Mouse (Mus musculus) ES-Bruce4 (cell line): ENCODE data around the gene Cpvl. TPM values are rescaled to one million over a fixed set of nuclear protein-coding genes. Genes with fewer than 3 reads are reported as not detected.

ENCODE experiments used
- H3K27ac ChIP-seq: 2 replicates; pipeline ENCODE4 v1.5.1; 2012; ENCODE audit warnings: low read length, inconsistent platforms; ENCODE audit not compliant: insufficient read depth
- H3K27me3 ChIP-seq: 2 replicates; pipeline ENCODE4 v1.6.1; 2012; ENCODE audit warnings: mild to moderate bottlenecking, low read length, inconsistent platforms; ENCODE audit not compliant: control insufficient read depth, poor library complexity, insufficient read depth, severe bottlenecking
- H3K36me3 ChIP-seq: 2 replicates; pipeline ENCODE4 v1.6.1; 2012; ENCODE audit warnings: inconsistent platforms, mild to moderate bottlenecking, low read length, moderate library complexity; ENCODE audit not compliant: control insufficient read depth, poor library complexity, insufficient read depth, severe bottlenecking
- H3K4me1 ChIP-seq: one replicate; pipeline ENCODE4 v1.8.1; 2011; ENCODE audit warnings: low read length; ENCODE audit not compliant: control insufficient read depth, insufficient read depth
- H3K4me3 ChIP-seq: 2 replicates; pipeline ENCODE4 v1.5.1; 2011; ENCODE audit warnings: low read depth, mild to moderate bottlenecking, low read length
- H3K9ac ChIP-seq: 2 replicates; pipeline ENCODE4 v1.6.1; 2012; ENCODE audit warnings: low read depth, mild to moderate bottlenecking, inconsistent platforms; ENCODE audit not compliant: poor library complexity, severe bottlenecking
- H3K9me3 ChIP-seq: replicated peaks from 2 replicates; pipeline ENCODE4 v1.6.1; 2012; ENCODE audit warnings: mild to moderate bottlenecking, low read length, inconsistent platforms; ENCODE audit not compliant: control insufficient read depth, poor library complexity, insufficient read depth, severe bottlenecking
- CTCF ChIP-seq: IDR thresholded peaks from one replicate; pipeline ENCODE4 v1.8.1; 2011; ENCODE audit warnings: low read depth, low read length
- EP300 ChIP-seq: IDR thresholded peaks from 2 replicates; pipeline ENCODE4 v1.6.1; 2011; ENCODE audit warnings: low read depth, low read length; ENCODE audit not compliant: insufficient read depth
- POLR2A ChIP-seq: IDR thresholded peaks from one replicate; pipeline ENCODE4 v1.8.1; 2011; ENCODE audit warnings: low read length; ENCODE audit not compliant: insufficient read depth
- polyA plus RNA-seq: library from polyadenylated mRNA; stranded (reverse); fragments of >200 nt; gene quantifications from 2 replicates; pipeline ENCODE4 v1.2.4, GENCODE M21; 2011; ENCODE audit warnings: low read depth; ENCODE audit not compliant: missing spikeins, insufficient read depth, insufficient read length

Gene Cpvl
- polyA plus RNA-seq, 1 experiment: not detected

DNA sequence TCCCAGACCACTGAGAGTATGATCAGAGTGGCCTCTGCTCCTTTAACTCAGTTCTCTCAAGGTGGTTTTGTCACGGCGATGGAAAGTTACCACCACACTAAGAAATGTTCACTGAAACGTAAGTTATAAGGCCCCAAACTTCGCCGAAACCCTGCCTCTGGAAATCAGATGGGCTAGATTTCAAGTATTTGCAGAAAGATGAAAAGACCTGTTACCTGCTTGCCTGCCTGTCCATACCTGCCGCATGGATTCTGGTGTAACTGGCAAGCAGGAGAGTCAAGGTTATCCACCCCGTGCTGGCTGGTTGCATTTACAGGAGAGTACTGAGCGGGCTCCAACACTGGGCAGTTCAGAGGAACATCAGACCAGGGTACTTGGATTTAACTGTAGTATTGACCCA is 98.9 kb downstream of the Cpvl start:
- H3K36me3 ChIP-seq: no peaks in the 10 kb centered on the region
- no peak overlapping the region for H3K4me3 ChIP-seq
- H3K4me1 ChIP-seq: no peaks in the 10 kb centered on the region
- no peak overlapping the region for H3K9ac ChIP-seq
- H3K9me3 ChIP-seq: no peaks in the 10 kb centered on the region
- no peak overlapping the region for H3K27ac ChIP-seq
- no peaks in the 10 kb centered on the region for H3K27me3 ChIP-seq
- TF ChIP-seq CTCF: no peak
- no peak for TF ChIP-seq EP300
- no peak for TF ChIP-seq POLR2A

DNA sequence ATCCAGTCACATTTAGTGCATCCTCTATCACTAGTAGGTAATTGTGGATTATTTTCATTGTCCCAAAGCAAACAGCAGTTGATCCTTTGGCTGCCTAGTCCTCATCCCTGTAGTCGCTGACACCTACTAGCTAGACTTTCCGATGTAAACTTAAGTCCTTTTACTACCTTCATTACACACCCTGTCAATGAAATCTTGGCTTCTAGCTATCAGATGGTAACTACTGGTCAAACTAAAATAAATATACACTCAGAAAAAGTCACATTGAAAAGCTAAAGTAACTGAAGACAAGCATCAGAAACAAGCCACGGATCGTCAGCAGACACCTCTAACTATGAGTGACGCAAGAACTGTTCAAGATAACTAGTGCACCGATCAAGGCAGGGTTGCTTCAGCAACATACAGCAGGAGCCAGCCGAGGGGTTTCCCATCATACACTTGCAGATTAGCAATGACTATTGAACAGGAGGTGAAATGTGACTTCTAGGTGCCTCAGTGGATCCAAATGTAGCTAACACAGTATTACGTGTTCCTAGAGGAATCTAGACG is 103.5 kb downstream of the Cpvl start:
- peaks cover 2% of the 10 kb centered on the region for H3K4me1 ChIP-seq
- no peak overlapping the region for H3K4me3 ChIP-seq
- no peak overlapping the region for H3K9ac ChIP-seq
- H3K9me3 ChIP-seq: no peaks in the 10 kb centered on the region
- no peaks in the 10 kb centered on the region for H3K36me3 ChIP-seq
- no peaks in the 10 kb centered on the region for H3K27me3 ChIP-seq
- no peak for TF ChIP-seq CTCF
- no peak for TF ChIP-seq POLR2A
- TF ChIP-seq EP300: no peak
- H3K27ac ChIP-seq: no peak overlapping the region

DNA sequence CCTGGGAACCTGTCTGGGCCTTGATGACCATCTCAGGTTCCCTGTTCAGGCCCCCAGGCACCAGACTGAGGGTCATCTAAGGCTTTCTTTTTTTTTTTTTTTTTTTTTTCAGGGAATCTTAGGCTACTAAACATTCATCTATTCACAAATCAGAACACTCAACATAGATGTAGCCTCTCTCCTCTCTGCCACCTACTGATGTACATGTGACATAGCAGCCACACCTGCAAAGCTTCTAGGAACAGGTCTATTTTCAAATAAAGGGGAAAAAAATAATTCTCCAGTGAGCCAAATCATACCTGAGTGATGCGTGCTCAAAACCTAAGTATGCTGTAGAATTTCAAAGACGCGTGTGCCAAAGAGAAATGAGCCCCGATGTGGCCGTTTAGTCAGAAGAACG is 106.6 kb downstream of the Cpvl start:
- Histone ChIP-seq H3K27me3 (no peaks in the 10 kb centered on the region), H3K9me3 (no peaks in the 10 kb centered on the region), H3K27ac (no peak overlapping the region), H3K36me3 (no peaks in the 10 kb centered on the region), H3K4me1 (peaks cover 2% of the 10 kb centered on the region), H3K4me3 (no peak overlapping the region), H3K9ac (no peak overlapping the region)
- no peak for TF ChIP-seq EP300
- no peak for TF ChIP-seq POLR2A
- TF ChIP-seq CTCF: no peak

DNA sequence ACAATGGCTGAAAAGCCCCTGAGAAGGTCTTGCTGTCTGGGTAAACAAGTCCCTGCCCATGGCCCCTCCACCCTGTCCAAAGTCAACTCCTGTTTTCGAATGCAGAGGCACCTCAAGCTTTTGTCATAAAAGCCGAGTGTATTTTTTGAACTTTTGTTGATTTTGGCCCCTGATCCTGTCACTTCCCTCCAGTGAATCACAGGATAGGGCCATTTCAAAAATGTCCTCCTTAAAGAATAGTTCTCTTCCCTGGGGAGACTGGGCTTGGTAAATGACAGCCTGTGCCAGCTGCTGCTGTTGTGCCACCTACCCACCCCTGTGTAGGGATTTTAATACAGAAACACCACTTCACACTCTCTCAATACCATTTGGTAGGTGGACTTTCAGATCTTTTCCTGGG is 115.5 kb downstream of the Cpvl start:
- TF ChIP-seq CTCF: no peak
- no peak for TF ChIP-seq POLR2A
- no peaks in the 10 kb centered on the region for H3K4me1 ChIP-seq
- no peak overlapping the region for H3K9ac ChIP-seq
- no peaks in the 10 kb centered on the region for H3K27me3 ChIP-seq
- no peak overlapping the region for H3K4me3 ChIP-seq
- no peak overlapping the region for H3K27ac ChIP-seq
- no peaks in the 10 kb centered on the region; the same call in 1 of the 2 replicates for H3K9me3 ChIP-seq
- no peaks in the 10 kb centered on the region for H3K36me3 ChIP-seq

DNA sequence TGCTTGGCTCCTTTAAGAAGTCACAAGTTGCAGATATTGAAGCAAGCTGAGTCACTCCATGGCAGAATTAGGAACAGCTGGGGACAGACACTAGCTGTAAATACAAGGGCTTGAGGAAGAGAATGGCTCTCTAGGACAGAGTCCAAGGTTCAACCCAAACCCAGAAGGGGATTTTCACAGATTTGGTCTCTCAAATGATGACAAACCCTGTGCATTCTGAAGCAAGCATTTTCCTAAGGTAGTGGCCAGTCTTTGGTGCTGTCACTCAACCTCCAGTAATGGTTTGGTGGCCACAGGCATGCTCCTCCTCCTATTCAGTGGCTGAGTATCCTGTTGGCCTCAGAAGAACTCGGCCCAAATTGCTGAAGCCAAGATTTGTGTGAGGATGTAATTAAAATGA is 119.4 kb downstream of the Cpvl start:
- Histone ChIP-seq H3K4me3 (no peak overlapping the region), H3K36me3 (no peaks in the 10 kb centered on the region)
- TF ChIP-seq EP300: no peak
- TF ChIP-seq CTCF: no peak
- no peak for TF ChIP-seq POLR2A

DNA sequence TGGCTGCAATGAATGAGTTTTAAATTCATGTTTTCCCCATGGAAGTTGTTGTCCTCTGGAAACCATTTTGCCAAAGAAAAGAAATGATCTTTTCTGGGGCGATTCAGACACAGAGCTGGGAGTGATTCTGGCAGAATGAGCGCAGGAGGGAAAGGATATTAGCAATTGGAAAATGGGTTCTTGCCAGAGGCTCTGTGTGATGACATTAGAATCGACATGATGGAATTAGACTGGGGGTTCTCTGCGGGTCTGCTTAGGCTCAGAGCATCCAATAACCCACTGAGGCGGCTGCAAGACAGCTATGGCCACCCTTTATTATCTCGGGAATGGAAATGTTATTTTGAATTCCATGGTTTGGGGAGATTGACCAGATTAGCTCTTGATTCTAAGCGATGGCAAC is 120.6 kb downstream of the Cpvl start:
- H3K4me3 ChIP-seq: no peak overlapping the region
- TF ChIP-seq CTCF (no peak), POLR2A (no peak), EP300 (no peak)

More for the DNA sequence above, 119.4 kb downstream of the Cpvl start:
- Histone ChIP-seq H3K4me1 (no peaks in the 10 kb centered on the region), H3K9me3 (no peaks in the 10 kb centered on the region), H3K27me3 (no peaks in the 10 kb centered on the region; the same call in 1 of the 2 replicates), H3K9ac (no peak overlapping the region), H3K27ac (no peak overlapping the region)

More for the DNA sequence above, 120.6 kb downstream of the Cpvl start:
- Histone ChIP-seq H3K27ac (no peak overlapping the region), H3K9me3 (no peaks in the 10 kb centered on the region), H3K9ac (no peak overlapping the region), H3K27me3 (no peaks in the 10 kb centered on the region; the same call in 1 of the 2 replicates), H3K36me3 (no peaks in the 10 kb centered on the region), H3K4me1 (no peaks in the 10 kb centered on the region)
